Mouse (Mus musculus) CH12.LX (cell line): ENCODE data around the gene Slc35e1.

Source experiments
- CTCF ChIP-seq, 2 experiments: IDR thresholded peaks in 1 of 2; conservative IDR thresholded peaks in 1 of 2; 2 replicates each; pipeline ENCODE4 v1.5.1; 2011 to 2012; ENCODE audit warnings: low read depth in 2 of 2, low read length in 2 of 2, improper control_type of control experiment in 1 of 2, inconsistent platforms in 1 of 2, mild to moderate bottlenecking in 1 of 2, moderate library complexity in 1 of 2
- KAT2A ChIP-seq: IDR thresholded peaks from 2 replicates; pipeline ENCODE4 v1.6.1; 2012; ENCODE audit warnings: low read length, improper control_type of control experiment, inconsistent platforms; ENCODE audit not compliant: insufficient replicate concordance
- MEF2A ChIP-seq: IDR thresholded peaks from 2 replicates; pipeline ENCODE4 v1.6.1; 2014; ENCODE audit warnings: low read depth, mild to moderate bottlenecking, inconsistent platforms, low read length, improper control_type of control experiment, borderline replicate concordance
- ZKSCAN1 ChIP-seq: IDR thresholded peaks from 2 replicates; pipeline ENCODE4 v1.6.1; 2012; ENCODE audit warnings: low read depth, inconsistent platforms, low read length, improper control_type of control experiment, borderline replicate concordance
- ZMIZ1 ChIP-seq: IDR thresholded peaks from 2 replicates; pipeline ENCODE4 v1.6.1; 2012; ENCODE audit warnings: low read depth, mild to moderate bottlenecking, inconsistent platforms, low read length, improper control_type of control experiment

GRCm38 (mm10) chr8:72504637-72505314 lies 12.4 kb upstream of the Slc35e1 start:
- no peak for TF ChIP-seq CTCF (conservative IDR thresholded peaks at IDR 0.05 in 1 of 2, IDR thresholded peaks at IDR 0.05 in 1 of 2; ENCODE audit: low read depth in 2 of 2, low read length in 2 of 2)
- TF ChIP-seq ZKSCAN1: no peak
- TF ChIP-seq KAT2A: no peak
- no peak for TF ChIP-seq ZMIZ1
- TF ChIP-seq MEF2A: no peak
